Comparison of ENCODE assay signal across 8 mouse cellular contexts in genomic region chr7:133776626-133776996, GRCm38 (mm10). TPM values are rescaled to one million over a fixed set of nuclear protein-coding genes. Genes with fewer than 3 reads are reported as not detected.
DNase-seq lines count a peak whose midpoint lies in the region; ATAC-seq and TF ChIP-seq lines count a peak whose summit lies in the region.

Gene Fank1 (plus strand): TSS chr7:133776861.

- no peak for TF ChIP-seq CTCF in left cerebral cortex, adult 2 months (IDR thresholded peaks at IDR 0.05)

- ATAC-seq in hindbrain, embryonic 14.5 days (ENCODE audit: low FRiP score): peak; percentile 90
- ATAC-seq in megakaryocyte, adult 5-6 weeks (ENCODE audit: poor library complexity, severe bottlenecking): peak; percentile 95

- H3K4me1 ChIP-seq in hindbrain, embryonic 14.5 days (replicated peaks; ENCODE audit: control insufficient read depth, insufficient read depth, low read length): peaks cover 14% of the 10 kb centered on the region

- intact Hi-C loops in left cerebral cortex, adult 2 months (cut with DNase I): loop anchor here (5.0 kb wide), 1 partner anchor 59 kb away; no protein-coding TSS in a partner anchor

- peak within 1 kb of the TSS; percentile 74 for H3K9ac ChIP-seq in hindbrain, embryonic 14.5 days

- peak within 1 kb of the TSS; percentile 75 for H3K4me2 ChIP-seq in hindbrain, embryonic 14.5 days (replicated peaks)

- no peak within 1 kb of the TSS for H3K27ac ChIP-seq in hindbrain, embryonic 14.5 days
- H3K27ac ChIP-seq in left cerebral cortex, adult 2 months: peak within 1 kb of the TSS; percentile 87

- peak within 1 kb of the TSS; percentile 71 for H3K4me3 ChIP-seq in hindbrain, embryonic 14.5 days (replicated peaks; ENCODE audit: low read length)
- H3K4me3 ChIP-seq in left cerebral cortex, adult 2 months: peak within 1 kb of the TSS; percentile 97

- H3K36me3 ChIP-seq in hindbrain, embryonic 14.5 days (replicated peaks; ENCODE audit: control insufficient read depth, insufficient read depth): no peaks in the 10 kb centered on the region

- H3K27me3 ChIP-seq in hindbrain, embryonic 14.5 days (ENCODE audit: control insufficient read depth, insufficient read depth, low read length): no peaks in the 10 kb centered on the region

- DNase-seq in T-cell, adult 2 months (ENCODE audit: low spot score): peak; percentile 82
- peak; percentile 90 to 91 for DNase-seq in cerebellum, postnatal 14 days
- peak; percentile 59 to 66 for DNase-seq in frontal cortex, postnatal 25 days (ENCODE audit: low spot score in 2 of 2)
- DNase-seq in hindbrain, embryonic 14.5 days (ENCODE audit: low spot score): peak; percentile 82
- peak; percentile 86 to 90 for DNase-seq in left cerebral cortex, adult 2 months (ENCODE audit: extremely low spot score in 1 of 2, low spot score in 2 of 2)
- peak; percentile 89 for DNase-seq in right cerebral cortex, adult 18-20 months
- peak; percentile 72 for DNase-seq in urinary bladder, postnatal 10 days (ENCODE audit: low spot score)

- WGBS in hindbrain, embryonic 14.5 days: 0% methylated on average over 33 of the region's 45 CpGs

- no peaks in the 10 kb centered on the region for H3K9me3 ChIP-seq in hindbrain, embryonic 14.5 days (ENCODE audit: control insufficient read depth, low read length)

RNA-seq across cellular contexts. Expression of gene Fank1, which starts in this region (rescaled TPM):
- 4.7 and 6.1 TPM in 2 replicates for polyA plus RNA-seq in hindbrain, embryonic 14.5 days (2014; fragmentation: Nextera tagmentation; extraction: Ambion mirVana)
- 1 to 10 TPM; 3.6 to 4.1 TPM for total RNA-seq in left cerebral cortex, adult 2 months (2021)
- total RNA-seq in megakaryocyte, adult 5-6 weeks (2015): not detected in 2 replicates
- not detected in 2 replicates for total RNA-seq in megakaryocyte, adult 5-6 weeks (2017)

Comparison
In these comparisons a context has a peak if more than half of its experiments do, and no peak if none do; other contexts are left out.
1. RNA of gene Fank1 (total RNA-seq): 3.6 to 4.1 TPM in left cerebral cortex, adult 2 months; not detected in megakaryocyte, adult 5-6 weeks; every median in the first group is over 4 times any median in the second.
2. Peak in ATAC-seq in megakaryocyte, adult 5-6 weeks; RNA of the gene not detected or under 1 TPM.
3. Peak in every context shown above with its lines, with median percentiles within 50 percentile points of each other: DNase-seq.